ENCODE assay signal across 8 mouse cellular contexts in genomic region chr4:135495810-135496209, GRCm38 (mm10). TPM values are rescaled to one million over a fixed set of nuclear protein-coding genes. Genes with fewer than 3 reads are reported as not detected.
A peak's percentile ranks its signal among the peaks of the same experiment; 100 is the strongest.
DNase-seq lines count a peak whose midpoint lies in the region; ATAC-seq lines count a peak whose summit lies in the region.

No protein-coding gene starts in this region.

- H3K27ac ChIP-seq in embryonic facial prominence, embryonic 14.5 days (replicated peaks; ENCODE audit: low read depth, low read length): no peak overlapping the region
- no peak overlapping the region for H3K27ac ChIP-seq in hindbrain, embryonic 11.5 days (ENCODE audit: low read depth, low read length)
- no peak overlapping the region for H3K27ac ChIP-seq in limb, embryonic 11.5 days (replicated peaks; ENCODE audit: low read depth, low read length)
- H3K27ac ChIP-seq in midbrain, embryonic 13.5 days: no peak overlapping the region

- no peaks in the 10 kb centered on the region for H3K27me3 ChIP-seq in embryonic facial prominence, embryonic 14.5 days (replicated peaks; ENCODE audit: control insufficient read depth, insufficient read depth, low read length)
- H3K27me3 ChIP-seq in hindbrain, embryonic 11.5 days (ENCODE audit: control insufficient read depth, insufficient read depth, low read length): no peaks in the 10 kb centered on the region
- H3K27me3 ChIP-seq in limb, embryonic 11.5 days (ENCODE audit: control insufficient read depth, insufficient read depth, low read length): 0 out of 2 replicates have a peak, but pooled peaks cover 2% of the 10 kb centered on the region
- peaks cover 11% of the 10 kb centered on the region; the same call in 1 of the 2 replicates for H3K27me3 ChIP-seq in midbrain, embryonic 13.5 days

- WGBS in embryonic facial prominence, embryonic 14.5 days: 15% methylated on average over 18 of the region's 18 CpGs
- 13% methylated on average over 18 of the region's 18 CpGs for WGBS in hindbrain, embryonic 11.5 days
- 17% methylated on average over 18 of the region's 18 CpGs for WGBS in limb, embryonic 11.5 days
- 16% methylated on average over 18 of the region's 18 CpGs for WGBS in midbrain, embryonic 13.5 days

- ATAC-seq in embryonic facial prominence, embryonic 14.5 days (ENCODE audit: low read depth): no peak
- ATAC-seq in hindbrain, embryonic 11.5 days (ENCODE audit: low FRiP score): no peak
- no peak for ATAC-seq in limb, embryonic 11.5 days (ENCODE audit: insufficient number of reproducible peaks, low FRiP score, low TSS enrichment, low read depth)
- ATAC-seq in midbrain, embryonic 13.5 days: no peak

- peak overlapping the region; percentile 90; the same call in 1 of the 2 replicates for H3K4me2 ChIP-seq in embryonic facial prominence, embryonic 14.5 days (ENCODE audit: low read depth, low read length)
- peak overlapping the region; percentile 96 for H3K4me2 ChIP-seq in hindbrain, embryonic 11.5 days (replicated peaks; ENCODE audit: low read depth, low read length)
- peak overlapping the region; percentile 93 for H3K4me2 ChIP-seq in limb, embryonic 11.5 days (ENCODE audit: low read depth, severe bottlenecking)
- peak overlapping the region; percentile 97 for H3K4me2 ChIP-seq in midbrain, embryonic 13.5 days (replicated peaks)

- no peak overlapping the region for H3K4me3 ChIP-seq in embryonic facial prominence, embryonic 14.5 days (ENCODE audit: low read depth, low read length)
- H3K4me3 ChIP-seq in hindbrain, embryonic 11.5 days (ENCODE audit: low read depth, low read length): no peak overlapping the region
- H3K4me3 ChIP-seq in limb, embryonic 11.5 days (ENCODE audit: low read depth, low read length): no peak overlapping the region
- peak overlapping the region; percentile 75; the same call in 1 of the 2 replicates for H3K4me3 ChIP-seq in midbrain, embryonic 13.5 days (replicated peaks)

- H3K9me3 ChIP-seq in embryonic facial prominence, embryonic 14.5 days (ENCODE audit: control insufficient read depth, low read length): 0 out of 2 replicates have a peak, but pooled peaks cover 5% of the 10 kb centered on the region
- H3K9me3 ChIP-seq in hindbrain, embryonic 11.5 days (ENCODE audit: control insufficient read depth, low read length): peaks cover 4% of the 10 kb centered on the region; the same call in 1 of the 2 replicates
- H3K9me3 ChIP-seq in limb, embryonic 11.5 days (ENCODE audit: control insufficient read depth, low read length): no peaks in the 10 kb centered on the region
- peaks cover 6% of the 10 kb centered on the region for H3K9me3 ChIP-seq in midbrain, embryonic 13.5 days

- 0 out of 2 replicates have a peak, but pooled peaks cover 2% of the 10 kb centered on the region for H3K36me3 ChIP-seq in embryonic facial prominence, embryonic 14.5 days (ENCODE audit: control insufficient read depth, insufficient read depth, low read length)
- no peaks in the 10 kb centered on the region for H3K36me3 ChIP-seq in hindbrain, embryonic 11.5 days (ENCODE audit: control insufficient read depth, insufficient read depth, low read length)
- H3K36me3 ChIP-seq in limb, embryonic 11.5 days (ENCODE audit: control insufficient read depth, insufficient read depth, low read length): no peaks in the 10 kb centered on the region
- peaks cover under 1% of the 10 kb centered on the region for H3K36me3 ChIP-seq in midbrain, embryonic 13.5 days

- no peak overlapping the region for H3K9ac ChIP-seq in embryonic facial prominence, embryonic 14.5 days (ENCODE audit: low read depth, low read length)
- H3K9ac ChIP-seq in hindbrain, embryonic 11.5 days (ENCODE audit: low read depth, low read length): no peak overlapping the region
- no peak overlapping the region for H3K9ac ChIP-seq in limb, embryonic 11.5 days (ENCODE audit: low read length)
- no peak overlapping the region for H3K9ac ChIP-seq in midbrain, embryonic 13.5 days (replicated peaks)

- DNase-seq in ES-CJ7 (ENCODE audit: low read depth, low spot score) (peak; percentile 68), ZHBTc4 (ENCODE audit: low read depth, low spot score) (peak; percentile 78)
- DNase-seq in embryonic facial prominence, embryonic 14.5 days (ENCODE audit: low spot score): peak; percentile 35
- peak; percentile 78 for DNase-seq in hindbrain, embryonic 11.5 days (ENCODE audit: low spot score)
- DNase-seq in limb, embryonic 11.5 days (ENCODE audit: low spot score): peak; percentile 83
- DNase-seq in c-Kit-positive CD71-positive TER-119-positive erythroid progenitor cells, embryonic 14.5 days (ENCODE audit: low spot score): no peak
- DNase-seq in B cell, adult 2 months: no peak

- no peaks in the 10 kb centered on the region for H3K4me1 ChIP-seq in embryonic facial prominence, embryonic 14.5 days (ENCODE audit: control insufficient read depth, insufficient read depth, low read length)
- peaks cover 2% of the 10 kb centered on the region; the same call in 1 of the 2 replicates for H3K4me1 ChIP-seq in hindbrain, embryonic 11.5 days (replicated peaks; ENCODE audit: control insufficient read depth, insufficient read depth, low read length)
- H3K4me1 ChIP-seq in limb, embryonic 11.5 days (ENCODE audit: control insufficient read depth, insufficient read depth, low read length): no peaks in the 10 kb centered on the region; the same call in 1 of the 2 replicates
- H3K4me1 ChIP-seq in midbrain, embryonic 13.5 days (replicated peaks): peaks cover 20% of the 10 kb centered on the region

RNA-seq across cellular contexts. Expression of gene Nipal3, which starts 1.0 kb away (rescaled TPM):
- polyA plus RNA-seq in embryonic facial prominence, embryonic 14.5 days (2014; fragmentation: Nextera tagmentation; extraction: Ambion mirVana): 2.9 and 3.0 TPM in 2 replicates
- polyA plus RNA-seq in hindbrain, embryonic 11.5 days (2014; fragmentation: Nextera tagmentation; extraction: Ambion mirVana): 2.7 and 5.8 TPM in 2 replicates
- 2.1 and 2.6 TPM in 2 replicates for polyA plus RNA-seq in limb, embryonic 11.5 days (2014; fragmentation: Nextera tagmentation; extraction: Ambion mirVana)
- polyA plus RNA-seq in midbrain, embryonic 13.5 days (2015; fragmentation: Nextera tagmentation; extraction: Ambion mirVana): 6.8 and 7.5 TPM in 2 replicates

RNA-seq across cellular contexts. Expression of gene Stpg1, which starts 1.2 kb away (rescaled TPM):
- 0.65 TPM in 1 of 2 replicates, not detected in the other for polyA plus RNA-seq in embryonic facial prominence, embryonic 14.5 days (2014; fragmentation: Nextera tagmentation; extraction: Ambion mirVana)
- 0.79 and 1.0 TPM in 2 replicates for polyA plus RNA-seq in hindbrain, embryonic 11.5 days (2014; fragmentation: Nextera tagmentation; extraction: Ambion mirVana)
- 0.13 TPM in 1 of 2 replicates, not detected in the other for polyA plus RNA-seq in limb, embryonic 11.5 days (2014; fragmentation: Nextera tagmentation; extraction: Ambion mirVana)
- 0.93 and 1.3 TPM in 2 replicates for polyA plus RNA-seq in midbrain, embryonic 13.5 days (2015; fragmentation: Nextera tagmentation; extraction: Ambion mirVana)

Comparison
In these comparisons a context has a peak if more than half of its experiments do, and no peak if none do; other contexts are left out.
1. DNase-seq: peak in ES-CJ7 (single experiment), ZHBTc4 (single experiment), embryonic facial prominence, embryonic 14.5 days (single experiment), hindbrain, embryonic 11.5 days (single experiment) and limb, embryonic 11.5 days (single experiment); none in c-Kit-positive CD71-positive TER-119-positive erythroid progenitor cells, embryonic 14.5 days (single experiment) and B cell, adult 2 months (0 of 2).
2. Peak in every context shown above with its lines, with median percentiles within 50 percentile points of each other: H3K4me2 ChIP-seq.